Mouse (Mus musculus) forebrain, postnatal 0 days (tissue): ENCODE data around the gene Ssbp2. TPM values are rescaled to one million over a fixed set of nuclear protein-coding genes. Genes with fewer than 3 reads are reported as not detected.

Experiments
- ATAC-seq: fragments of 200-750 bp; cut with Nextera tagmentation; 2 replicates; pipeline ENCODE4 v1.8.0; 2017; ENCODE audit warnings: mild to moderate bottlenecking, moderate library complexity
- DNase-seq: peaks from one replicate; pipeline ENCODE4 v3.0.0-alpha.2; 2015
- H3K27ac ChIP-seq: fragments of 300-500 bp; sonication (generic); 2 replicates; pipeline ENCODE4 v1.5.1; 2014; ENCODE audit warnings: low read depth, mild to moderate bottlenecking, antibody characterized with exemption, low read length, moderate library complexity, mixed read lengths
- H3K27me3 ChIP-seq: fragments of 300-500 bp; sonication (generic); 2 replicates; pipeline ENCODE4 v1.6.1; 2014; ENCODE audit warnings: mild to moderate bottlenecking, low read length, mixed read lengths; ENCODE audit not compliant: insufficient read depth
- H3K36me3 ChIP-seq: fragments of 300-500 bp; sonication (generic); 2 replicates; pipeline ENCODE4 v1.6.1; 2014; ENCODE audit warnings: mild to moderate bottlenecking, moderate library complexity; ENCODE audit not compliant: insufficient read depth
- H3K4me1 ChIP-seq: fragments of 300-500 bp; sonication (generic); 2 replicates; pipeline ENCODE4 v1.6.1; 2014; ENCODE audit warnings: antibody characterized with exemption; ENCODE audit not compliant: insufficient read depth
- H3K4me2 ChIP-seq: fragments of 300-500 bp; sonication (generic); 2 replicates; pipeline ENCODE4 v1.6.1; 2014; ENCODE audit warnings: low read depth, mild to moderate bottlenecking, moderate library complexity
- H3K4me3 ChIP-seq: fragments of 300-500 bp; sonication (generic); 2 replicates; pipeline ENCODE4 v1.5.1; 2014; ENCODE audit warnings: low read depth, low read length, mixed read lengths
- H3K9ac ChIP-seq: fragments of 300-500 bp; sonication (generic); 2 replicates; pipeline ENCODE4 v1.6.1; 2014; ENCODE audit warnings: mild to moderate bottlenecking
- H3K9me3 ChIP-seq: fragments of 300-500 bp; sonication (generic); 2 replicates; pipeline ENCODE4 v1.6.1; 2016; ENCODE audit warnings: low read length
- CTCF ChIP-seq: sonication (generic); IDR thresholded peaks from 2 replicates; pipeline ENCODE4 v1.5.1; 2016; ENCODE audit warnings: antibody characterized with exemption, control low read depth, low read depth
- WGBS: fragments of 180-500 bp; shearing (Covaris S2); extraction: QIAGEN DNeasy Blood & Tissue Kit; methylation state at CpG from one replicate; pipeline ENCODE4 v1.1.7; 2014; 5-methylcytosine and 5-hydroxymethylcytosine counted together
- polyA plus RNA-seq: library from polyadenylated mRNA; unstranded; fragments of >200 nt; fragmentation: Nextera tagmentation; extraction: Ambion mirVana; gene quantifications from 2 replicates; pipeline ENCODE4 v1.2.1, GENCODE M21; 2015
- total RNA-seq: library from RNA; depleted of rRNA; stranded (reverse); fragments of >200 nt; gene quantifications from 2 replicates; pipeline ENCODE4 v1.2.3, GENCODE M21; 2014

The Ssbp2 gene
- total and polyA plus RNA-seq, 2 experiments from 2014 or later, result 167 to 249 TPM

DNA sequence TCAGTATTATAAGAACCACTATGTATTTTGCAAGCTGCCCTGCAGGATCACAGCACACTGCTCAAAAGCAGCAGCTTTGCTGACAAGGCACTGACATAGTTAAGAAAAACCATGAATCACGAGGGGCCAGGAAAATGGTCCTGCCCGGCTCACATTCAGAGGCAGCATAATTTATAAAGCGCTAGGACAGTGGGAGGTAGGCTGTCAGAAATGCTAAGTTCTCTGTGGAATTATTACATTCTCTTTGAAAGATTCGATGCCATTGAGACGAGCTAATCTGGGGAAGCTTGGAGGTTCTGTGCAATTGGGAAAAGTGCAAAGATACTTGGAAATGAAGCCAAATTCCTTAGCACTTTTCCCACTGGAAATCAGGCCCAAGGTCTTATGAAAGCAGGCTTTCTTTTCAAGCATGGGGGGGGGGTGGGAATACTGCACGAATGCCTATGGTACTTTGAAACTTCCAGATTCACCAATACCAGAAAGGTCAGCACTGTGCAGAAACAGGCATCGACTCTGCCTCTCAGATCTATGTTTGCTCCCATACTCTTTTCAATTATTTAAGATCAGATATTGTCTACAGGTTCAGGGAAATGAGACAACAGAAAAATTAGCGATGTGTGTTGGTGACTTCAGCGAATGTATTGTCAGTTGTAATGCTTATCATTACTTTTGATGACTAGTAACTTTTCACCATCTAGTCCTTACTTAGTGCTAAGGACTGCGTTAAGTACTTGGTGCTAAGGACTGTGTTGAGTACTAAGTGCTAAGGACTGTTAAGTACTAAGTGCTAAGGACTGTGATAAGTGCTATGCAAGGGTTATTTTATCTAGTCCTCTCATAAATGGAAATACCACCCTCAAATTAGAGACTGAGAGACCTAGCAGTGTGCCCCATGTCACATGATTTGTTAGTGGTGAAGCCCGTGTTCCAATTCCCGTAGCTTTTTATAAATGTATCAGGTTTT lies 28.4 kb upstream of the Ssbp2 start:
- WGBS, result 44% methylated on average over 12 of the region's 12 CpGs

DNA sequence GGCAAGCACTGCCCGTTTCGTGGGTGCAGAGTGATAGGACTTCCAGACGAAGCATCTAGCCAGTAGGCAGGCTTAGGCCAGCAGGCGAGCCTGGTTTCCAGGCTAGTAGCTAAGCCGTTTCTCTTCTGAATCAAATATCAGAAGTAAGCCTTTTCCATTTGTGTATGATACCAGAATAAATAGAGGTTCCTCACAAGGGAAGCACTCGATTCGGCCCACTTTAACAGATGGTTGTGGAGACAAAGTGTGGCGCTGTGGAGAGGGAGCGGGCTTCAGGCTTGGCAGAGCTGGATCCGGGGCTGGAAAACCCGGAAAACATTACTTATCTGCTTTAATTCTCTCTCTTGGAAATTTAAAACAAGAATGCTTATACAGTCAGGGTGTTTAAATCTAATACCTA lies 27.1 kb upstream of the Ssbp2 start:
- ATAC-seq (no peak), DNase-seq (no peak)
- Histone ChIP-seq H3K36me3 (no peaks in the 10 kb centered on the region), H3K9ac (no peak overlapping the region), H3K4me1 (0 out of 2 replicates have a peak, but pooled peaks cover 9% of the 10 kb centered on the region), H3K9me3 (no peaks in the 10 kb centered on the region), H3K27me3 (no peaks in the 10 kb centered on the region), H3K27ac (no peak overlapping the region), H3K4me3 (no peak overlapping the region), H3K4me2 (no peak overlapping the region)
- no peak for TF ChIP-seq CTCF
- WGBS, result 54% methylated on average over 11 of the region's 11 CpGs

More for the DNA sequence above, 28.4 kb upstream of the Ssbp2 start:
- peak; percentile 36; the same call in 1 of the 2 replicates for ATAC-seq
- Histone ChIP-seq H3K36me3 (no peaks in the 10 kb centered on the region), H3K27ac (no peak overlapping the region), H3K4me3 (no peak overlapping the region), H3K9me3 (no peaks in the 10 kb centered on the region), H3K4me1 (0 out of 2 replicates have a peak, but pooled peaks cover 9% of the 10 kb centered on the region), H3K4me2 (no peak overlapping the region), H3K9ac (no peak overlapping the region), H3K27me3 (no peaks in the 10 kb centered on the region)
- no peak for DNase-seq
- TF ChIP-seq CTCF, result no peak

DNA sequence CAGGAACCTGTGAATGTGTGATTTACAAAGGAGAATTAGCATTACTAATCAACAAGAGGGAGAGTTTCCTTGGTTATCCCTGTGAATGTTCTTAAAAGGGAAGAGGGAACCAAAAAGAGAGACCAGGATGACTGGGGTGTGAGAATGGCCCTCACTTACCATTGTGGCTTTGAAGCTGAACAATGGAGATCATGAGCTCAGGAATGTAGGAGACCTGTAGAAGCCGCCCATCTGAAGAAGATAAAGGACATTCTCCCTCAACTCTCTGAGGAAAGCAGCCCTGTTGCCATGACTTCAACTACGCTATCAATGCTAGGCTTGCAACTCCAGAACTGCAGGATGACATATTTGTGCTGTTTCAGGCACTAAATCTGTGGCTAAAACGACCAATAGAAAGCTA lies 22.2 kb upstream of the Ssbp2 start:
- no peak for DNase-seq
- no peak overlapping the region for H3K4me2 ChIP-seq
- no peaks in the 10 kb centered on the region for H3K9me3 ChIP-seq
- no peak overlapping the region for H3K27ac ChIP-seq
- H3K36me3 ChIP-seq, result no peaks in the 10 kb centered on the region
- 69% methylated on average over 3 of the region's 3 CpGs for WGBS
- no peak overlapping the region for H3K9ac ChIP-seq
- no peaks in the 10 kb centered on the region for H3K27me3 ChIP-seq
- H3K4me3 ChIP-seq, result no peak overlapping the region
- no peaks in the 10 kb centered on the region for H3K4me1 ChIP-seq
- ATAC-seq, result no peak
- TF ChIP-seq CTCF, result no peak

DNA sequence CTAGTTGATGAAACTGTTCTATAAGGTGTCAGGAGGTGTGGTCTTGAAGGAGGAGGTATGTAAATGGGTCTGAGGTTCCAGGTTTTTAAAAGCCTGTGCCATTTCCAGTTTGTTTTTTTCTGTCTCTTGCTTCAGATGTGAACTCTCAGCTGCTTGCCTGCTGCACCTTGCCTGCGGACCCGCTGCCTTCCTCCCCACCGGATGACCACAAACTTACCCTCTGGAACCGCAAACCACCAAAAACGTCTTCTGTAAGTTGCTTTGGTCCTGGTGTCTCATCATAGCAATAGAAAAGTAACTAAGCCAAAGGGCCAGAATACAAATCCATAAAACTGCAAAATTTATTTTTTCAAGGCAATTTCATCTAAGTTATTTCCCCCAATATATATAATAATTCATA lies 18.6 kb upstream of the Ssbp2 start:
- DNase-seq (no peak), ATAC-seq (no peak)
- H3K27me3 ChIP-seq, result no peaks in the 10 kb centered on the region
- H3K4me2 ChIP-seq, result no peak overlapping the region
- H3K4me1 ChIP-seq, result no peaks in the 10 kb centered on the region
- H3K27ac ChIP-seq, result no peak overlapping the region
- H3K36me3 ChIP-seq, result no peaks in the 10 kb centered on the region
- TF ChIP-seq CTCF, result no peak
- H3K9me3 ChIP-seq, result no peaks in the 10 kb centered on the region
- H3K9ac ChIP-seq, result no peak overlapping the region
- 97% methylated on average over 5 of the region's 5 CpGs for WGBS
- no peak overlapping the region for H3K4me3 ChIP-seq

GRCm38 (mm10) chr13:91446728-91447127 lies 13.4 kb upstream of the Ssbp2 start:
- Histone ChIP-seq H3K36me3 (no peaks in the 10 kb centered on the region), H3K9me3 (no peaks in the 10 kb centered on the region), H3K27ac (0 out of 2 replicates have a peak overlapping the region, but pooled peaks have one; percentile 5), H3K4me1 (no peaks in the 10 kb centered on the region), H3K27me3 (no peaks in the 10 kb centered on the region), H3K4me3 (no peak overlapping the region), H3K4me2 (no peak overlapping the region), H3K9ac (no peak overlapping the region)
- 60% methylated on average over 2 of the region's 2 CpGs for WGBS
- ATAC-seq (no peak), DNase-seq (no peak)
- no peak for TF ChIP-seq CTCF

DNA sequence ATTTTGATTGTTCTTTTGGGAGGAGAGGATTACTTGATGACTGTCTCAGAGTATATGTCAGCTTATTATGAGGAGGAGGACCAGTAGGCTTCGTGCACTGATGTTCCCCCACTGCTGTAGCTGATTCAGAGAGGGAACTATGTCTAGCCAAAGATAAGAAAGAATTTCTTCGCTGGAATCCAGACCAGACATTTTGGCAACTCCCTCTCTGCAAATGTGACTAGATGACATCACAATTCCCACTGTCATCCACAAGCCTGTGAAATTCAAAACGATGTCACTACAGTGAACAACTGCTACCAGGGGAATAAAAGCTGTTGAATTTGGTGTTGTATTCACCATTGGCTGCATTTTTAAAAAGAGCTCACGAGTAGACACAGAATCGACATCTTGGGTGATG lies 11.1 kb upstream of the Ssbp2 start:
- Histone ChIP-seq H3K36me3 (no peaks in the 10 kb centered on the region), H3K9ac (no peak overlapping the region), H3K27ac (no peak overlapping the region), H3K4me2 (no peak overlapping the region), H3K9me3 (no peaks in the 10 kb centered on the region), H3K4me1 (no peaks in the 10 kb centered on the region), H3K27me3 (no peaks in the 10 kb centered on the region), H3K4me3 (no peak overlapping the region)
- 48% methylated on average over 5 of the region's 5 CpGs for WGBS
- ATAC-seq (peak; percentile 84), DNase-seq (peak; percentile 42)
- TF ChIP-seq CTCF, result no peak

DNA sequence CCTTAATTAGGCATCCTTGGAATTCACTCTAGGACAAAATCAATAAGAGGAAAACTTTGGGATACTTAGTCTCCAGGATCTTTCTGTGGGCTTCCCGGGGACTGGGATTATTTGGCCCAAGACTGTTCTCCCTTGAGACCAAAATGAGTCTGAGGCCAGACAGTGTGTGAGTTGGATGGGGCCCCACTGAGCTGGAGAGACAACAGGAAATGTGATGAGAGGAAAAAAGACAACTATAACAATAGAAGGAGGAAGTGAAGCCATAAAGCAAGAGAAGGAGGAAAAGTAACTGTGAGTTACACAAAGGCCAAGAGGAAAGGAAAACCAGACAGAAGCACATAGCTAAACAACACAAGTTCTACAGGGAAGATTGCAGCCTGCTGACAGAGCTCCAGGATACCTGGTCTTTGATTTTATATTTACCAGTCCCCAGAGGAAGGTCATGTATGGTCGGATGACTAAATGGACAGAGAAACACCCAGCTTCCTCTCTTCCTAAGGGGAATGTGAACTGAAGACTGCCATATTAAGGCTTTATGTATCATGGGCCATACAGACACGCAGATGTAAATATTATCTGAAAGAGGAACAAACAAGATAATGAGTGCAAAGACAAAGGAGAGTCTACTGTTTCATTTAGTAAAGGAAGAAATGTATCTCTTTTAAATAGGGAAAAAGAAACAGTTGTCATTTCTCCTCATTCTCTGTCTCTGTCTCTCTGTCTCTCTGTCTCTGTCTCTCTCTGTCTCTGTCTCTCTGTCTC lies 8.5 kb upstream of the Ssbp2 start:
- ATAC-seq, result no peak
- no peak for TF ChIP-seq CTCF
- 74% methylated on average over 3 of the region's 3 CpGs for WGBS

More for the DNA sequence above, 8.5 kb upstream of the Ssbp2 start:
- no peaks in the 10 kb centered on the region for H3K9me3 ChIP-seq
- H3K27me3 ChIP-seq, result no peaks in the 10 kb centered on the region
- H3K9ac ChIP-seq, result no peak overlapping the region
- H3K4me2 ChIP-seq, result no peak overlapping the region
- no peak overlapping the region for H3K4me3 ChIP-seq
- no peaks in the 10 kb centered on the region for H3K4me1 ChIP-seq
- DNase-seq, result no peak
- H3K27ac ChIP-seq, result no peak overlapping the region
- H3K36me3 ChIP-seq, result no peaks in the 10 kb centered on the region
